Mouse (Mus musculus): ENCODE measurements around the gene Kcnk18.

Gene Kcnk18

DNA sequence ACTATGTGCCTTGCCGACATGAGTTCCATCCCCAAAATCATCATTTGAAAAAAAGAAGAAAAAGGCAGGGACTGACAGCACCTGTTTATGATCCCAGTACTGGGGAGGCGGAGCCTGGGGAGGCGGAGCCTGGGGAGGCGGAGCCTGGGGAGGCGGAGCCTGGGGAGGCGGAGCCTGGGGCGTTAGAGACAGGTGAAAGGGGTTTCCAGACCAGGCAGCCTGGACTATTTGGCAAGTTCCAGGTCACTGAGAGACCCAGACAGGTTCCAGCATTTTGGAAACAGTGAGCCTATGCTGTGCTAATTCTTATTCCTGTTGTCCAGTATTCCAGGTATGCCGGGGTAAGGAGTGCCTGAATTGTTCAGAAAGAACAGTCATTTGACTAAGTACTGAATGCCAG, at the start of gene Kcnk18:
Kcnk18 (plus strand) TSS at position 224 of the 400 bp plus-strand sequence.
- in situ Hi-C loops (cut with MboI, MseI), result no loop called here

DNA sequence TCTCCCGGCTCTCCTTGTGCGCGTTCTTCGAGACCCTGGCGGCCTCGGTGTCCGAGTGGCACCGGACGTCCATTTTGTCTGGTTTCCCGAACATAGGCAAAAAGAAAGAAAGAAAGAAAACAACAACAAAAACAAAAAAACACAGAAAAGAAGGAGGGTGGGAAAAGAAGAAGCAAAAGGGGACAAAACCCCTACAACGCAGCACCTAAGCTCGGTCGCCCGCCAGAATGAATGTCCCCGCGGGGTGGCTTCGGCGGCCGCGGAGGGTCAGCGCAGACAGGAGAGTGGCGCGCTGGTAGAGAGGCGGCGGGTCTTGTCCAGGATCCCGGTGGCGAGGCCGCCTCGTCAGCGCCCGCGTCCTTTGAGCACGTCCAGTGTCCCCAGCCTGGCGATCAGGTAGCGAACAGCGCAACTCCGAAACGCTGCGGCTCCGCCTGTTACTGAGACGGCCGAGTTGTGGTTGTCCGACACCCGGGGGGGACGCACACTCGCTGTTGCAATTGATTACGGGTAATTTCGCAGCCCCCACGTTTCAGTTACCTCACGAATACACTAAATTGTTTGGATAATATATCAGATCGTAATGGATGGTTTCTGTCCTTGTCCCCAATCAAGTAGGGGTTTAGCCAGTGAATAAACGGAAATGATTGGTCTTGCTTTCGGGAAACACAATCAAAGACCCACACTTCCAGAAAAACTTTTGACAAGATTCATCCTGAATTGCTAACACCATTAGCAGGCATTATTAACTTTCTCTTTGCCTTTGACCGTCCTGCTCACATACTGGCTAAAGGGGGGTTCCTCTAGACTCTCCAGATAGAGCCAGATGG, 48.9 kb upstream of the Kcnk18 start, which contains the start of gene Vax1:
Vax1 (minus strand) TSS at position 121 of the 830 bp plus-strand sequence.
- in situ Hi-C loops (cut with MboI, MseI), result no loop called here

DNA sequence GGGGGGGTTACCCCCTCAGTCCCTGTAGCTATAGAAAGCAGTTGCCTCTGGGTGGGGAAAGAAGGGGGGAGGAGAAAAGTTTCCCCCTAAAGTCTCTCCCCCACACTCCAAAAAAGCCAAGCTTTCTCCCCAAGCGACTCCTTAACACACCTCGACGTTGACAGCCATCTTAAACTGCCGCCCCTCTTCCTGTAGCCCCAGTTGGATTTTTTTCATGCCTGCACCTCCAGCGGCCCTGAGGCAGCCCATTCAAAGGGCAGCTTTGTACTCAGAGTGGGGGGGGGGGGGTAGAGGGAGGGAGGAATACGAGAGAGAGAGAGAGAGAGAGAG, 48.3 kb upstream of the Kcnk18 start:
- in situ Hi-C loops (cut with MboI, MseI), result no loop called here

DNA sequence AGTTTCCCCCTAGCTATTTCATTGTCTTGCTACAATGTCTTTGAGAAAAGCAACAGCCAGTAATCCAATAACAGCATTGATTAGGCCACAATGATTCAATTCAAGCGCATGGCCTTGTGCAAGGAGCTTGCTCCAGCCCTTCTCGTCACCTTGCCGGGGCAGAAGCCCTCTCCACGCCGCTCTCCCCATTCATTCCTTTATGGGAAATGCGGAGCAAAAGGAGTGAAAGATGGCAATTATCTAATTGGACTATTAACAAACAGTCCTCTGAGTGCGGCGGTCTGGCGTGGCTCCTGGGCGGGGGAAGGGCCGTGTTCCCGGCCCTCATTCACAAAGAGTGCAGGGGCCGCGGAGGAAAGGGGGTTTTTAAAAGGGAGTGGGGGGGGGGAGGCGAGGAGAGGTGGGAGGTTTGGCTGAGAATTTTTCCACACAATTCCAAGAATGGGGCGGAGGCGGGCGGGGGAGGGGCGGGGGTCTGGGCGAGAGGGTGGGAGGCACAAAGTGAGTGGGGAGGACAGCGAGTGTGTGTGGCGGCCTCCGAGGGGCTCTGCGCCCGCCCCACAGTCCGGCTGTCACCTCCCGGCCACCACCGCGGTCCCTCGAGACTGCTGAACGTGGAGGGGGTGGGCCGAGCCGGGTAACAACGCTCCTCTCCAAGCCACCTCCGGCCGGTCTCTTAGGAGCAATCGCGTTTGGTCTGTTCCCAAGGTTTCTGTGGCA, 47.7 kb upstream of the Kcnk18 start:
- in situ Hi-C loops (cut with MboI, MseI), result no loop called here

DNA sequence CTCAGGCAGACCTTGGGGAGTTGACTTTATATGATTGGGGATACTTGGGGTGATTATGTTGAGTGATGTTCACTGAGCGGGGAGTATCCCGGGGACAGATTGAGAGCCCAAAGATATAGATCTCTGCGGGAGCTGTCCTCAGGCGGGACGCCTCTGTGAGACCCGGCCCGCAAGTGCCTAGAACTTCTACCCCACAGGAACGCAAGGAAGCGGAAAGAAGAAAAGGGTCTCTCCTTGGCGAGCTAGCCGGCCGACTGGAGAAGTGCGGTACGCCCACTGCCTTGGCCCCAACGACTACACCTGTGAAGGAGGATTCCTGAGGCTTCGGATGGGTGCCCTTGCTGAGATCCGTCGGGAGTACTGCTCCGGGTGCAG, 47.2 kb upstream of the Kcnk18 start:
- in situ Hi-C loops (cut with MboI, MseI), result no loop called here

DNA sequence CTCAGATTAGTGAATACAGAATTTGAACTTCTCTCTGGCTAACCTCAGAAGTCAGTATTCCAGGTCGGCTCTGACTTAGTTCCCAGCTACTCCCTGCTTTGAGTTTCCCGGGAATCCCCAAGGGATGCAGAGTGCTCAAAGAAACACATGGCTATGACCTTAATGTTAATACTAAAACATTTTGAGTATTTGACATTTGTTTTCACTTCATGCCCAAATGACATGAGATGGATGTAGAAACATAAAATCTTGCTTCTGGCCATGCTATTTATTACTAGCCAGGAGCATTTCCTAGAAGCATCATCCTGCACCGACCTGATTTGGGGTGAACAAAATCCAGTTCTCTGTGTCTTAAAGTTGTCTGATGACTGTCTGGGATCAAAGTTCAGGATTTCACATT, 46.2 kb upstream of the Kcnk18 start:
- in situ Hi-C loops (cut with MboI, MseI), result no loop called here

DNA sequence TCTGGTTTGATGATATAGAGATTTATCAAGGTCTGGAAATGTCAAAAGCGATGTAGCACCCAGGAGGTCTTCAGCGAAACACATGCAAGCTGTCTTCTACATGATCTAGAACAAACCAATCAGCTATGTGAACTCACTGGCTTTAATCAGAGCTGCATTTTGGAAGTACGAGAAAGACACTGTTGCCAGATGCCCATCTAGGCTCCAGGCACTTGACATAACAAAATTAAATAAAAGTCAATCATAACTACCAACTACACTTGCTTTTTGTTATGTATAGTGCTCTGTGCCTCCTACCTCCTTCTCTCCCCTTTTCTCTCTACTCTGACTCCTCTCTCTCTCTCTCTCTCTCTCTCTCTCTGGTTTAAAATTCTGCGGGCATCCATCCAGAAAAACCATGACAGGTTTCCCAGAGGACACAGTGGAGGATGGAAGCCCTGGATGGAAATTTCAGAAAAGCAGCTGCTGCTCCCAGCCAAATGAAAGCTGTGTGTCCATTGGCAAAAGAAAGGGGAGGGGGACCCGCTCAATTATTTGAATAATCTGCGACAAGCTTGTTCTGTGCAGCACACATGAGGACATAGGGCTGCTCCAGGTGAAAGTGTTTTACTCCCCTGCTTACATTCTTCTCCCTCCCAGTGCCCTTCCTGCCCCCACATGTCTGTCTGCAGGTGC, 45.5 kb upstream of the Kcnk18 start:
- in situ Hi-C loops (cut with MboI, MseI), result no loop called here

DNA sequence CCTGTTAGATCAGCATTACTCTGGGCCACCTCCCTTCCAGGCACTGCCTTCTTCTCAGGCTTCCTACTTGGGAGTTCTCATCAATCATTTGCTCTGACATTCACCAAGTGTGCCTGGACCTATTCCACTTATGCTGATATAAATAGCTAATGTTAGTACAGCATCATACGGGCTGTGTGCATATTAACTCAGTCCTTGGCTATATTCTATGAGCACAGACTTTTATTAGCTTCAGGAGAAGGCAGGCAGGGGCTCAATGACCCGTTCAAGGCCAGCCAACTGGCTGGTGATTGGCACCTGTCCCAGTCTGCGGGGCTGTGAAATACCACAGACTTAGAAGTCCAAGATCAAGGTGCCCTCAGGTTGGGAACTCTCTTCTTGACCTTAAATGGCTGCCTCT, 35.0 kb upstream of the Kcnk18 start:
- in situ Hi-C loops (cut with MboI, MseI), result no loop called here

DNA sequence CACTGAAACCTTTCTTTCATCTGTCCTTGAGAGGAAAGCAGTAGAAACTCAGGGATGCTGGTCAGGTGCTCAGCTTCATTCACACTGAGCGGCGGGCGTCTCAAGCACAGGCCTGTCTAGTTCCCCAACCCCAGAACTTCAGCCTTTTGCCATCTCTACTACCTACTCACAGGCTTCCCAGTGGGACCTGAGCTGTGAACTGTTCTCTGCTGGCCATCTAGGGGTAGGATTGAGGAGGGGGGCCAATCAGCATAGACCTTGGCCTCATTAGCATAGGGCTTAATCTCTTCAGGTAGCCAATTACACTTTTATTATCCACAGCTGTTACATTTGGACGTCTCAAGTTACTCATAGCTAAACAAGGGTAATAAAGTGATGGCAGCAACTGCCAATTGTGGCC, 30.0 kb upstream of the Kcnk18 start:
- in situ Hi-C loops (cut with MboI, MseI), result no loop called here

DNA sequence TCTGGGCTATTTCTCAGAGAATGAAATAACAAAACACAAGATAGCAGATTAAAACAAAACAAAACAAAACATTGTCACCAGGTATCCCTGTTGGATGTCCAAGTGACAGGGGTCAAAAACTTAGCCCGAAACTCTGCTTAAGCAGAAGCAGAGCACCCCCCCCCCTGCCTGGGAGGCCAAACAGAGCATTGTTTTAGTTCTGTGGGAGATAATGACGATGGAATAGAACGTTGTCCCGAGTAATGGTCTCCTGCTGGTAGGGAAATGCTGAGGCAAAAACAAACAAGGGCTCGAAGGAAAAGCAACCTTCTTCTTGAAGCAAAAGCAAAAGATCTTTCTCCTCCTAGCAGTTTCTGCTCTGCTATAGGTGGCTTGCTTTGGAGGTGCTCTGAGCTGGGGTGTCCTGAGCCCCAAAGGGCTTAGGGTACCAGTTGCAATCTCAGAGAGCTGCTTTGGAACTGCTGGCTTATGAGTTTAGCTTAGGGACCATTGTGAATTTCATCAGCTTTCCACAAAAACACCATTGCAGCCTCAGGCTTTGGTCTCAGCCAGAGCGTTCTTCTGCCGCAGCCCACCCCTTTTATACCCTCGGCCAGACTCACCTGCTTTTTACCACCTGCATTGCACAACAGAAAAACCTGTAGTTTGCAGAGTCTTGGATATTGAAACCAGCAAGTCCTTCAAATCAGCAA, 28.4 kb upstream of the Kcnk18 start:
- in situ Hi-C loops (cut with MboI, MseI), result no loop called here

DNA sequence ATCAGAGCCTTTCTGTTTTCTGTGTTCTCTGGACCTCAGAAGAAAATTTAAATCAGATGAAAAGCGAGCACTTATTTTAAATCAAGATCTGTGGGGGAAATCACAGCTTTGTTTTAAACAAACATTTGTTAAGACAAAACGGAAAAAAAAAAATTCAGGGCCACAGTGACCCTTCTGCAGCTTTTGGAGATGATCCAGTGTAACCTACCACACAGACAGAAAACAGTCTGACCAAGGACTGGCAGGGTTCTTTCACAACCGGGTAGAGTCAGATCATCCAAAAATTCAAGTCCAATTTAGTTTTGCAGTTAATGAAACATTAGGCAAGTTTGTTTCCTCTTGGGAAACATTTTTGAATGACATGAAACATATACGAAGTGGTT, 27.9 kb upstream of the Kcnk18 start:
- in situ Hi-C loops (cut with MboI, MseI), result no loop called here

DNA sequence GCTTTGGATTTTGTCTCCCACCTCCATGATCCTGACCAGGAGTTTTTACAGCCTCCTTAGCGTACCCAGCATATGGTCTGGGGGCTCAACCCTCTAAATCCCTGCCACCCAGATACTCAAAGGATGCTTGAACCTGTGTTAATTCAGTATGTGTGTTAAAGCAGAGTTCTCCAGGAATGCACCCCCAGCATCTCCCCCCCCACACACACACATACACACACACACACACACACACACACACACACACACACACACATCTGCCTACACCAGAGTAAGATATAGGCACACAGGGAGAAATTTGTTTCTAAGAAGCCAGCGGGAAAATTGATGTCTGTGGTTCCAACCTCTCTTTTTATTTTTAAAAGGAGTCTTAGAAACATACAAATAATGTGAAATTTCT, 26.5 kb upstream of the Kcnk18 start:
- in situ Hi-C loops (cut with MboI, MseI), result no loop called here

DNA sequence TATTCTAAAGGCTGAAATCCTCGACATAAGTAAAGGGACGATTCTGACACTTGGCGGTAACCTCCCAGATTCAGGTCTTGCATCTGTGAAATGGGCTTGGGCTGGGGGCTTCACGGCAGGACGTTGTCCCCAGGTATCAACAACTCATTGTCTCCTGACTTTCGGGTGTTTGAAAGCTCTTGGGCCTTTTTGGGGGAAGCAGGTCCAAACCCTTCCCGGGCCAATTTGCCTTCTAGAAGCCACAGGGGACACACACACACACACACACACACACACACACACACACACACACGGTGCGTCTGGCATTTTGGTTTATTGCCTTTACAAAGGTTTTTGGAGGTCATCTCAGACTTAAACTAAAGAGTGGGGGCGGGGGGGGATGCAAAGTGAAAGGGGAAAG, 25.6 kb upstream of the Kcnk18 start:
- in situ Hi-C loops (cut with MboI, MseI), result no loop called here

DNA sequence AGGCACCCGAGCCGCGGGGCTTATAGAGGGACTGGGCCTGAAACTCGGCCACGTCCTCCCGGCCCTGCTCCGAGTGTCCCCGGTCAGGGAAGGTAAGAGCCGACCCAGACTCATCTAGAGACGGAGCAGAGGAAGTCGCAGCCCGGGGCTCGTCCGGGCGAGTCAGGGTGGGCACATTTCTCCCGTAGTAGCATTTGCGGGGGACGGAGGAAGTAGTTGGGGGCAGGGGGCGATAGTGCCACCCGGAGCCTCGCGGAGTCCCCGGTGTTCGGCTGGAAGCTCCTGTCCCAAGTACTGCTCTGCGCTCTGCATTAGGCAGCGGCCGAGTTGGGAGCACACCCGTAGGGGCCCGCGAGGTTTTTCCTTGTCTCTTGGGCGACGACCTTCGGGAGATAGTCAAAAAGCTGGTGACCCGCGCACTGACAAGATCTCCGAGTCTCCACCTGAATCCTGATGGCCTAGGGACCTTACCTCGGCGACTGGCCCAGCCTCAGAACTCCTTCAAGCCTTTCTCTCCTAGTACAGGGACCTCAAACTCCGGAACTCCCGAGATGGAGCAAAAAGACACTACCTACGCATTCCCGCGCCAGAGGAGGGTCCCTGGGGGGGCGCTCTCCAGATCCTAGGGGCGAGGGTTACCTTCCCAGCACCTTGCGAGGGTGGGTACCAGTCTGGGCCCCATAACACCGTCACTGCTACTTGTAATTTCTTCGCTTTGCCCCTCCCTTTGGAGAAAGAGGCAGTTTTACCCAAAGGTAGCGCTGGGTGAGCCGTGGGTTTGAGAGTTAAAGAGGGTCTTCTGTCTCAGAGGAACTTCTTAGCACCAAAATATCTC, 24.8 kb upstream of the Kcnk18 start:
- in situ Hi-C loops (cut with MboI, MseI), result no loop called here

DNA sequence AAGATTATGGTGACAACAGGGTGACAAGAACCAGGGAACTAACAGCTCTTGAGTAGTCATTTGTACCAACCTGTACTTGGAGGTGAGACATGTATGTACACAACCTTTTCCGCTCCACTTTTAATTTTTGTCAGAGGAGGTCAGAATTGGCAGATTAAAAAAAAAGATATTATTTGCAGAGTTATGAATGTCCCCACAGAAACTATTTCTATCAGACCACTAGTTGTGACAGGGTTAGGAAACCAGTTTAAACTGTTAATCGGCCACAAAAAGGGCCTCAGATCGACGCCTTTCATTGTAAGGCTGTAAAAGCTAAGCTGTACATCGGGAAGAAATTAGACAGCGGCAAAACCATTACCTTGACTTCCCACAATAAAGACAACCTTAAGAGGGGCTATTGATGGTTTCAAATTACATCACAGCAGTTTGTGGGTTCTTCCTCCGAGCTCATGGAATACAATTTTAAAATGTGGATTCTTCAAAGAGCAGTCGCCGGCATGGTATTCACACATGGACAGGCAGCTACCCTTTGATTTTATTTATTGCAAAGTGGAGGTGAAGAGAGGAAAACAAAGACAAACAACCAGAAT, 23.7 kb upstream of the Kcnk18 start:
- in situ Hi-C loops (cut with MboI, MseI), result no loop called here

DNA sequence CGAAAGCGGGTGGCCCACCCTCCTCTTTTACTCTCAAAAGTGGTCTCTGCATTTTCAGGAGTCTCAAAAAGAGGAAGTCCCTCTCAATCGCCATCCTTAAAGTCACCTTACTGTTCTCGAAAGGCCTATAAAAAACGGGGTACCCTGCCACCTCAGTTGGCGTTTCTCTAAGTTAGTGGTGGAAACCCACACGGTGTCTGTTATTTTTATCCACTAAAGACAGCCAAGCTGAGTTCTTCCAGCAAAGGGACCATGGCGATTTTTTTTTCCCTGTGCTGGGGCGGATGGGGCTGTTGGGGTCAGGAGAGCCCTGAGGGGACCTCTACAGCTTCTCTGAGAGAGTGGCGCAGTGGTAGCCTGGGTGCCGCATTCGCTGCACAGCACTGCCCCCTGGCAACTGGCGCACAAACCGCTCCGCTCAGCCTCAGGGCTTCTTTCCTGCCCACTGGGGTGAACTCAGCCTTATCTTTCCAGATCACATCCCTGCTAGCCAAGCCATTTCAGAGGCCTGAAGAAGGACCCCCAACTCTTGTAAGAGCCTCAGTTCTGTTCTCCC, 22.8 kb upstream of the Kcnk18 start:
- in situ Hi-C loops (cut with MboI, MseI), result no loop called here

DNA sequence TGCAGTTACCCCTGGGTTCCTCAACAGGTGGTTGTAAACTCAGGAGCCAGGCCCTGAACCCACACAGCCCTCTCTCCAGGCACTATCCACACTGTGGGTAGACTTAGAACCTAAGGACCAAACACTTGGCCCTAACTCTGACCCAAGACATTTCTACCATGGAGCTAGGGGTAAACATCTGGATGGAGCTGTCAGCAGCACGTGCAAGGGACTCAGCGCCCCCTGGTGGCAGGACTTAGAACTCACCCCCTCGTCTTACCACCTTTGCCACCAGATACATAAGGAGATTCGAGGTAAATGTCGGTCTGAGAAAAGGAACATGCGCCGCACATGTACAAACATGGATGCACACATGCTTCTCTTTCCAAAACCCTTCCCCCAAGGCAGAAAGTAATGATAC, 20.9 kb upstream of the Kcnk18 start:
- in situ Hi-C loops (cut with MboI, MseI), result no loop called here

DNA sequence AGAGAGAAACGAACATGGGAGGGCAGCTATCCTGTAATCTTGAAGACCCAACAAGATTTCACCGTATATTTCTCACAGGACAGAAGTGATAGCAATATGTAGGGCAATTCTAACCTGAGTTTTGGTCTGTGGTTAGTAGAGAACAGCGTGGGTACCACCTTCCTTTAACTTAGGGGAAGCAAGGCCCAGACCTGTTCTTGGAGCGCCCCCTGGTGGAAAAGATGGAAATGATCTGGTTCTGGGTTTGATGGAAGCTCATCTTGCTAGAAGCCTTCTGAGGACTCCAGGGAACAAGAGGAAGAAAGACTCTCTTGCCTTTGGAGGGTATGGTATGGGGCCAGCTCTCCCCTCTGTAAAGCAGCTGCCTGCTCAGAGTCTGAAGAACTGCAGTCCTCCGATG, 10.5 kb upstream of the Kcnk18 start:
- in situ Hi-C loops (cut with MboI, MseI), result no loop called here

DNA sequence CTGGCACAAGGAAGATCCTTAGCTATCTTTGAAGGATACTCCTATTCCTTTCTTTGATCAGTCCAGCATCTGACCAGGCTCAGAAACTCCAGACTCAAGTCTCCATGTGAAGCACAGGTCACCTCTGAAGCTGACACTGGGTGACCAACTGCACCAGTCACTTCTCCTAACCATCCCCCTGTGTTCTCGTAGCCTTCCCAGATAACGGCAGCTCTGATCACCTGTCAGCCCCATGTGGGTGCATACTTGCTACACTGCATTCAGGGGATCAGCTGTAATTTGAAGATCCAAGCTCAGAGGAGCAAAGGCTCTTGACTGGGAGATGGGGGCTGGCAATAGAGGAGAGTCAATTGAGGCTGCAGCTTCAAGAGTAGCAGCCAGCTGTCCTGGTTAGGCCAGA, 10.0 kb upstream of the Kcnk18 start:
- in situ Hi-C loops (cut with MboI, MseI), result no loop called here

DNA sequence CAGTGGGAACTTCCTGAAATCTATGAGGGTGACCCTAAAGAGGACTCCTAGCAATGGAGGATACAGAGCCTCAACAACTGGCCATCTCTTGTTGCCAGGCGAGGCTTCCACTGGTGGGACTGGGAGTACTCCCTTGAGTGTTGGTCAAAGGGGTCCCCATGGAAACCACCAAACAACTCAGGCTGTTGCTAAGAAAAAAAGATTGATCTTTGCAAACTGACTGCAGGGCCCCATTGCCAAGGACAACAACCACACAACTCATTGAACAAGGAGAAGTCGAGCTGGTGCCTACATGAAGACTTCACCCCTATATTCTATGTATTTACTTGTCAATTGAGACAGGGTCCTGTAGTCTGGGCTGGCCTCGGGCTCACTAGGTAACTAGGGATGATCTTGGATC, 2.1 kb upstream of the Kcnk18 start:
- in situ Hi-C loops (cut with MboI, MseI), result no loop called here

DNA sequence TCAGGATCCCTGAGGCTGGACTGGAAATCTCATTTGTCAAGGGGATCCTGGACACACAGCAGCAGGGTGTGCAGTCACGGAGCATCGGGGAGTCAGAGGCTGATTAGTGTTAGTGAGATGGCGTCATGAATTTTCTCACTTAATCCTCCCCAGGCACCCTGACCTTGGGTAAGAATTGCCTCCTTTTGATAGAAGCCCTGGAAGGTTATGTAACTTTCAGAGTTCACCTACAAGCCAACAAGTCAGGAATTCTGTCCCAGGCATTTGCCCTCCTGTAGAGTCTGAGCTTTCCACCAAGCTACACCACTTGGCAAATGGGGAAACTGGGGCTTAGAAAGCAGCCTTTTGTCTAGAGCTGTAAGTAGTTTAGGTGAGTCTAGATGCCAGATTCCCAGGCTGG, 2.1 kb downstream of the Kcnk18 start:
- in situ Hi-C loops (cut with MboI, MseI), result no loop called here
